In the genomic region with DNA sequence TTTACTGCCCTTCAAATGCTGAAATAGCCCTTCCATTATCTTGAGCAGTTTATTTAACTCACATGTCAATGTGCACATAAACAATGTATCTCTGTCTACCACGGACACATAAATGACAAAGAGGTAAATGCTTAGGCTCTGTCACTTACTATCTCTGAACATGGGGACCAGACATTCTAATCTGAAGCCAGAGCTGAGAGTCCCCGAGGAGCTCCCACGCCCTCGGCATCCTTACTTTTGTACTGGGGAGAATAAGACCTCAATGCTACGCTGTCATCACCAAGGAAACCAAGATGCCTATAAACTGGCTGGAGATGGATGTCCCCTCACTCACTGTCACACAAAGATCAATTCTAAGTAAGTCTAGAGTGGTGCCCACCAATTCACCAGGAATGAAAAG, we compare ENCODE assay signal across 19 mouse cellular contexts.
"Had no signal": no experiment of that assay in that cellular context is flagged by ENCODE, and none has a peak within 500 bp of the region (broad histone marks: within the 10 kb centered on the region; RNA-seq: fewer than 3 reads in every experiment).

No protein-coding gene starts in this region.

- DNase-seq: kidney, adult 18-20 months; kidney, adult 9 months; kidney, postnatal 14 days; kidney, postnatal 4 days; left cerebral cortex, postnatal 4 days; liver, postnatal 0 days; lung, embryonic 14.5 days; midbrain, embryonic 14.5 days; retina, postnatal 1 day; right cerebral cortex, postnatal 25 days; spleen, adult 18-20 months; thymus, postnatal 25 days had no signal

- H3K4me2 ChIP-seq: limb, embryonic 12.5 days; limb, embryonic 15.5 days; liver, embryonic 11.5 days; lung, embryonic 14.5 days; stomach, embryonic 15.5 days had no signal

- ATAC-seq: liver, postnatal 0 days; lung, postnatal 0 days had no signal

- H3K4me1 ChIP-seq: limb, embryonic 12.5 days; limb, embryonic 15.5 days; stomach, embryonic 15.5 days had no signal

- H3K4me3 ChIP-seq: limb, embryonic 12.5 days; limb, embryonic 15.5 days; stomach, embryonic 15.5 days had no signal

- H3K27me3 ChIP-seq: limb, embryonic 12.5 days; limb, embryonic 15.5 days; stomach, embryonic 15.5 days had no signal

- H3K9me3 ChIP-seq: limb, embryonic 12.5 days; limb, embryonic 15.5 days; stomach, embryonic 15.5 days had no signal

- H3K9ac ChIP-seq: limb, embryonic 12.5 days; limb, embryonic 15.5 days; liver, embryonic 14.5 days; liver, postnatal 0 days; lung, embryonic 14.5 days; stomach, embryonic 15.5 days had no signal

- H3K27ac ChIP-seq: limb, embryonic 12.5 days; limb, embryonic 15.5 days; liver, embryonic 14.5 days; macrophage; stomach, embryonic 15.5 days had no signal
